Mouse (Mus musculus) sigmoid colon, adult 10 weeks (tissue): ENCODE results near the gene Olfr1109. TPM values are rescaled to one million over a fixed set of nuclear protein-coding genes. Genes with fewer than 3 reads are reported as not detected.

Source experiments
- polyA plus RNA-seq: library from polyadenylated mRNA; stranded (reverse); fragments of 350-450 nt; fragmentation: Illumina TruSeq; extraction: RNeasy Lipid Tissue Mini Kit (QIAGEN cat#74804); gene quantifications from one replicate; pipeline ENCODE4 v1.2.3, GENCODE M21; 2014; ENCODE audit warnings: low read depth, low replicate concordance

The Olfr1109 gene
- polyA plus RNA-seq: not detected

DNA sequence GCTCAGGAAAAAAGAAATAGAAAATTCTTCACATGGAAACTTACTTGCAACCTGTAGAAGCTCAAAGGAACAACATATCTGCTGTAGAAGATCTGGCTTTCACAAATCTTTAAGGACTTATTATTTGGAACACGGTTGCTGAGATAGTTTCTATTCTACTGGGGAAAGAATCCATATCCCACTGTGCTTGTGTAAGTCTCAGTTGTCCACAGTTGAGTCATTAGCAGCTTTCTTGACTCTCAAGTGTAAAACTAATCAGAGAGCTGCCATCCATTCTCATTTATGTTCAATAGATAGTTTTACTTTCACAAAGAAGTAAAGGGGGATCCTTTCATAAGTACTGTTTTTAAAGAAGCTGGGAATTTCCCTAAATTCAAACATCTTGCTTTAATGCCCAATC is at the start of gene Olfr1109:
Gene Olfr1109, minus strand, starts transcription at position 101 of the 400 bp plus-strand sequence.

DNA sequence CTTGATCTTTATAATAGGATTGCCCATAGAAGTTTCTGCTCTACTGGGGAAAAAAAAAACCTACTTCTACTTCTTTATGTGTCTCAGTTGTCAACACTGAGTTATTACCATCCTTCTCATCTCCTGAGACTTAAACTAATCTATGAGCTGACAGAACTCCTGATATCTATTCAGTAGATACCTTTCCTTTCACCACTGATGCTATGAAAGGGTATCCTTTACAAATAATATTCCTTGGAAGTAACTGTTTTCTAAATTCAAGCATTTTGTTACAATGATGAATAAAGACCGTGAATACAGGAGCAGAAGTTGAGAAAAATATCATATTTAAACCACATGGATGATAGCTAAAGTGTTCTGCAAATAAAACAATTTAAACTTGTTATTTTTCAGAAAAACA is 44.4 kb upstream of the Olfr1109 start, which contains the start of gene Olfr1110:
Gene Olfr1110, minus strand, starts transcription at position 101 of the 400 bp plus-strand sequence.

DNA sequence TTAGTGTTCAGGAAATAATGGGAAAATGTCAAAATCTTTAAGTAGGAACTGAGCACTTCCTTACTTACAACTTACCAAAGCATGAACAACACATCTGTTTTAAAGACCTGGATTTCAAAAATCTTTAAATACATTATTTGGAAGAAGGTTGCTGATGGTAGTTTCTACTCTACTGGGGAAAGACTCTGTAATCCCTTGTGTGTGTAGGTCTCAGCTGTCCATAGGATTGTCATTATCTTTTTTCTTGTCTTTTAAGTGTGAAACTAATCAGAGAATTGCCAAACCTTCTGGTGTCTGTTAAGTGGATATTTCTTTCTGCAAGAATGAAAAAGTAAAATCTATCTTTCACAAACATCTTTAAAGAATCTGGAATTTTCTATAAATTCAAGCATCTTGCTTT is 18.7 kb upstream of the Olfr1109 start, which contains the start of gene Olfr259:
Gene Olfr259, minus strand, starts transcription at position 101 of the 400 bp plus-strand sequence.

DNA sequence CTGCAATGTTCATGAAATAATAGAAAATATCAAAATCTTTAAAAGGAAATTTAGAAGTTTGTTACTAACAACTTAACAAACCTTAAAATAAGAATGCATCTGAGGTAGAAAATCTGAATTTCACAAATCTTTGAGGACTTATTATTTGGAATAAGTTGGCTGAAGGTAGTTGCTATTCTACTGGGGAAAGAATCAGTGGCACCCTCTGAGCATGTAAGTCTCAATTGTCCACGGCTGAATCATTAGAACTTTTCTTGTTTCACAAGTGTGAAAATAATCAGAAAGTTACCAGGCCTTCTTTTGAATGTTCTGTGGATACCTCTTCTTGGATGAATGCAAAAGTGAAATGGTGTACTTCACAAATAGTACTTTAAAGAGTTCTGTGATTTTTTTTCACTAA is 20.1 kb downstream of the Olfr1109 start, which contains the start of gene Olfr1107:
Gene Olfr1107, minus strand, starts transcription at position 101 of the 400 bp plus-strand sequence.

DNA sequence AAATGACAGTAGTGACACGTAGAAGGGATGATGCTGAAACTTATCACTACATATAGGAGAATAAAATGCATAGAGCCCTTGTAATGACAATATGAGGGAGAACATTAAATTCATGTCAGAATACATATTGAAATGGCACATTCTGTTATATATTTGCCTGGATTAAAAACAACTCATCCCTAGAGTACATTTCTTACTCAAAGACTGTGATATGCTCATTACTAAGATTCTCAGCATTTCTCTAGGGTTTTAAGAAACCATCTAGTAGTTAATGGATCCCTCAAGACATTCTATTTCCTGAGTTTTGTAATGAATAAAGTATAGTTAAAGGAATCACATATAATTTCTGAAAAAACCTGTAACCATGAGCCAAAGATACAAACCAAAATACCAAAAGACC is 43.6 kb downstream of the Olfr1109 start, which contains the start of gene Olfr1106:
Gene Olfr1106, minus strand, starts transcription at position 101 of the 400 bp plus-strand sequence.

Other genes with a start within 250 kb of the Olfr1109 start
- gene Olfr1095, start 244.3 kb downstream of the Olfr1109 start, polyA plus RNA-seq: not detected
- not detected for gene Gm13723, start 221.2 kb downstream of the Olfr1109 start, polyA plus RNA-seq
- gene Olfr1097, start 203.8 kb downstream of the Olfr1109 start, polyA plus RNA-seq: not detected
- gene Olfr1098, start 171.5 kb downstream of the Olfr1109 start, polyA plus RNA-seq: not detected
- not detected for gene Olfr1099, start 135.3 kb downstream of the Olfr1109 start, polyA plus RNA-seq
- gene Olfr1100, start 116.1 kb downstream of the Olfr1109 start, polyA plus RNA-seq: not detected
- not detected for gene Olfr1101, start 104.8 kb downstream of the Olfr1109 start, polyA plus RNA-seq
- not detected for gene Olfr1102, start 97.6 kb downstream of the Olfr1109 start, polyA plus RNA-seq
- gene Olfr1104, start 68.9 kb downstream of the Olfr1109 start, polyA plus RNA-seq: not detected
- not detected for gene Olfr1105, start 59.5 kb downstream of the Olfr1109 start, polyA plus RNA-seq
- gene Olfr1106, start 43.7 kb downstream of the Olfr1109 start, polyA plus RNA-seq: not detected
- not detected for gene Olfr1107, start 20.2 kb downstream of the Olfr1109 start, polyA plus RNA-seq
- gene Olfr259, start 18.6 kb upstream of the Olfr1109 start, polyA plus RNA-seq: not detected
- gene Olfr1110, start 44.3 kb upstream of the Olfr1109 start, polyA plus RNA-seq: not detected
- gene Olfr1111, start 56.6 kb upstream of the Olfr1109 start, polyA plus RNA-seq: not detected
- not detected for gene Olfr1112, start 91.8 kb upstream of the Olfr1109 start, polyA plus RNA-seq
- gene Olfr1113, start 113.0 kb upstream of the Olfr1109 start, polyA plus RNA-seq: not detected
- gene Olfr1115, start 152.0 kb upstream of the Olfr1109 start, polyA plus RNA-seq: not detected
- gene Olfr1116, start 171.5 kb upstream of the Olfr1109 start, polyA plus RNA-seq: not detected
- gene Olfr1118, start 211.6 kb upstream of the Olfr1109 start, polyA plus RNA-seq: not detected